In genomic region chr8:120777184-120777583, GRCm38 (mm10) we compare ENCODE assay signal across 24 mouse cellular contexts. TPM values are rescaled to one million over a fixed set of nuclear protein-coding genes. Genes with fewer than 3 reads are reported as not detected.
A peak's percentile ranks its signal among the peaks of the same experiment; 100 is the strongest.
DNase-seq lines count a peak whose midpoint lies in the region; ATAC-seq and TF ChIP-seq lines count a peak whose summit lies in the region.
"Had no signal": no experiment of that assay in that cellular context is flagged by ENCODE, and none has a peak within 500 bp of the region (broad histone marks: within the 10 kb centered on the region; RNA-seq: fewer than 3 reads in every experiment).

No protein-coding gene starts in this region.

- peaks cover 3% of the 10 kb centered on the region for H3K9me3 ChIP-seq in CH12.LX (replicated peaks; ENCODE audit: low read length)
- H3K9me3 ChIP-seq in liver, embryonic 12.5 days (replicated peaks) = no peaks in the 10 kb centered on the region
- H3K9me3 ChIP-seq: embryonic facial prominence, embryonic 10.5 days; embryonic facial prominence, embryonic 12.5 days; forebrain, embryonic 13.5 days; forebrain, embryonic 15.5 days had no signal

- no peak overlapping the region for H3K4me3 ChIP-seq in CH12.LX (replicated peaks in 1 of 3; ENCODE audit: low read depth in 2 of 3, low read length in 2 of 3, poor library complexity in 1 of 3)
- H3K4me3 ChIP-seq in liver, embryonic 12.5 days = no peak overlapping the region
- H3K4me3 ChIP-seq: embryonic facial prominence, embryonic 10.5 days; embryonic facial prominence, embryonic 12.5 days; forebrain, embryonic 13.5 days; forebrain, embryonic 15.5 days had no signal

- in situ Hi-C loops in CH12.LX (cut with MboI; ENCODE audit: low pct_ligation_motif_present, low pct_unique_long_range_greater_than_20kb, low sequenced_read_pairs) = no loop called here

- TF ChIP-seq POLR2A in CH12.LX (IDR thresholded peaks at IDR 0.05; ENCODE audit: low read depth, low read length) = no peak

- no peaks in the 10 kb centered on the region for H3K36me3 ChIP-seq in CH12.LX (replicated peaks in 1 of 2; ENCODE audit: control insufficient read depth in 1 of 2, insufficient read depth in 1 of 2, low read length in 1 of 2)
- H3K36me3 ChIP-seq in splenic B cell, adult 2 months (ENCODE audit: control insufficient read depth, insufficient read depth, low read length, poor library complexity, severe bottlenecking) = no peaks in the 10 kb centered on the region
- H3K36me3 ChIP-seq in liver, embryonic 12.5 days = no peaks in the 10 kb centered on the region
- H3K36me3 ChIP-seq: embryonic facial prominence, embryonic 10.5 days; embryonic facial prominence, embryonic 12.5 days; forebrain, embryonic 15.5 days had no signal

- ATAC-seq in megakaryocyte, adult 5-6 weeks (ENCODE audit: poor library complexity, severe bottlenecking) = peak; percentile 70
- no peak for ATAC-seq in liver, embryonic 12.5 days
- ATAC-seq: CD4-positive, CD25-positive, alpha-beta regulatory T cell, adult 4 months; forebrain, embryonic 13.5 days; forebrain, embryonic 15.5 days; forebrain, postnatal 0 days had no signal

- TF ChIP-seq EP300 in CH12.LX (IDR thresholded peaks at IDR 0.05; ENCODE audit: low read length) = peak; percentile 83

- no peak for TF ChIP-seq CTCF in CH12.LX (conservative IDR thresholded peaks at IDR 0.05 in 1 of 2, IDR thresholded peaks at IDR 0.05 in 1 of 2; ENCODE audit: low read depth in 2 of 2, low read length in 2 of 2)

- H3K27me3 ChIP-seq in CH12.LX (replicated peaks) = peaks cover 19% of the 10 kb centered on the region
- no peaks in the 10 kb centered on the region for H3K27me3 ChIP-seq in splenic B cell, adult 2 months (ENCODE audit: control insufficient read depth, insufficient read depth, low read length, poor library complexity, severe bottlenecking)
- H3K27me3 ChIP-seq in liver, embryonic 12.5 days (replicated peaks) = peaks cover 7% of the 10 kb centered on the region
- H3K27me3 ChIP-seq: embryonic facial prominence, embryonic 12.5 days; forebrain, embryonic 13.5 days; forebrain, embryonic 15.5 days had no signal

- no peak overlapping the region for H3K27ac ChIP-seq in CH12.LX (ENCODE audit: insufficient read depth, low read depth)
- H3K27ac ChIP-seq in liver, embryonic 12.5 days = no peak overlapping the region
- H3K27ac ChIP-seq: embryonic facial prominence, embryonic 10.5 days; embryonic facial prominence, embryonic 12.5 days; forebrain, embryonic 15.5 days had no signal

- no peaks in the 10 kb centered on the region for H3K79me2 ChIP-seq in CH12.LX (replicated peaks; ENCODE audit: control insufficient read depth, extremely low read depth, insufficient read depth, poor library complexity, severe bottlenecking)

- H3K9ac ChIP-seq in CH12.LX (ENCODE audit: insufficient read depth, low read depth) = no peak overlapping the region
- no peak overlapping the region for H3K9ac ChIP-seq in liver, embryonic 12.5 days
- H3K9ac ChIP-seq: embryonic facial prominence, embryonic 12.5 days; forebrain, embryonic 13.5 days; forebrain, embryonic 15.5 days; forebrain, postnatal 0 days had no signal

- no peak overlapping the region for H3K4me2 ChIP-seq in CH12.LX (ENCODE audit: insufficient read depth, low read depth, poor library complexity, severe bottlenecking)
- no peak overlapping the region for H3K4me2 ChIP-seq in liver, embryonic 12.5 days
- H3K4me2 ChIP-seq: embryonic facial prominence, embryonic 12.5 days; forebrain, embryonic 13.5 days; forebrain, embryonic 15.5 days had no signal

- dilution Hi-C loops in CH12.LX (cut with MboI; ENCODE audit: extremely low pct_ligation_motif_present, extremely low pct_unique_long_range_greater_than_20kb, low sequenced_read_pairs) = no loop called here

- DNase-seq in A20 (ENCODE audit: low read depth, low spot score) = peak; percentile 82
- DNase-seq in CH12.LX (ENCODE audit: extremely low read depth) = no peak
- peak; percentile 56 for DNase-seq in splenic B cell, adult 2 months (ENCODE audit: low read depth, low spot score)
- DNase-seq in embryo, embryonic 9.5 days (ENCODE audit: extremely low spot score) = no peak
- DNase-seq in adrenal gland, postnatal 4 days (ENCODE audit: low spot score in 2 of 2) = no peak
- DNase-seq: adrenal gland, adult 2 months; adrenal gland, postnatal 10 days; adrenal gland, postnatal 25 days; cerebellum, adult 11 months; cerebellum, adult 18-20 months; cerebellum, adult 8-10 months; cerebellum, adult 9-11 months; cerebellum, postnatal 14 days; cerebellum, postnatal 36 days; embryo, embryonic 11 days; forebrain, postnatal 0 days had no signal

- WGBS in liver, embryonic 12.5 days (ENCODE audit: insufficient replicate concordance) = 75% methylated on average over 10 of the region's 10 CpGs

- H3K4me1 ChIP-seq in CH12.LX (ENCODE audit: control insufficient read depth in 1 of 2, insufficient read depth in 2 of 2) = peaks cover 11 to 55% of the 10 kb centered on the region in 2 experiments
- no peaks in the 10 kb centered on the region for H3K4me1 ChIP-seq in liver, embryonic 12.5 days
- H3K4me1 ChIP-seq: embryonic facial prominence, embryonic 12.5 days; forebrain, embryonic 15.5 days had no signal

- TF ChIP-seq RAD21 in CH12.LX (IDR thresholded peaks at IDR 0.05; ENCODE audit: low read depth, low read length) = no peak

TF ChIP-seq in CH12.LX, 34 proteins besides CTCF, POLR2A, EP300 and RAD21:
- peak; percentile 49 for TF ChIP-seq ETS1 (conservative IDR thresholded peaks at IDR 0.05; ENCODE audit: low read depth, low read length)
- TF ChIP-seq SMC3 (IDR thresholded peaks at IDR 0.05; ENCODE audit: low read depth, low read length) = no peak
- TF ChIP-seq MEF2A (IDR thresholded peaks at IDR 0.05; ENCODE audit: borderline replicate concordance, low read depth, low read length) = peak; percentile 78
- no peak for TF ChIP-seq MXI1 (IDR thresholded peaks at IDR 0.05; ENCODE audit: low read depth, low read length)
- TF ChIP-seq IRF4 (IDR thresholded peaks at IDR 0.05; ENCODE audit: low read depth, low read length) = peak; percentile 49; the same call in 1 of the 2 replicates
- TF ChIP-seq TBP (conservative IDR thresholded peaks at IDR 0.05; ENCODE audit: low read depth, low read length) = no peak
- TF ChIP-seq HCFC1 (IDR thresholded peaks at IDR 0.05; ENCODE audit: low read depth, low read length) = no peak
- TF ChIP-seq PAX5 (IDR thresholded peaks at IDR 0.05; ENCODE audit: low read length) = no peak
- TF ChIP-seq CHD2 (IDR thresholded peaks at IDR 0.05; ENCODE audit: low read length) = no peak
- no peak for TF ChIP-seq MAFK (IDR thresholded peaks at IDR 0.05; ENCODE audit: insufficient replicate concordance, low read length)
- TF ChIP-seq JUND (conservative IDR thresholded peaks at IDR 0.05; ENCODE audit: low read depth, low read length) = no peak
- TF ChIP-seq UBTF (IDR thresholded peaks at IDR 0.05; ENCODE audit: low read depth, low read length) = no peak
- TF ChIP-seq E2F4 (IDR thresholded peaks at IDR 0.05; ENCODE audit: insufficient replicate concordance, low read depth, low read length) = no peak
- peak; percentile 52; the same call in 1 of the 2 replicates for TF ChIP-seq BHLHE40 (IDR thresholded peaks at IDR 0.05; ENCODE audit: low read depth, low read length)
- no peak for TF ChIP-seq ZC3H11A (IDR thresholded peaks at IDR 0.05; ENCODE audit: low read depth, low read length)
- no peak for TF ChIP-seq USF2 (conservative IDR thresholded peaks at IDR 0.05; ENCODE audit: low read depth, low read length)
- TF ChIP-seq ZMIZ1 (IDR thresholded peaks at IDR 0.05; ENCODE audit: low read depth, low read length) = no peak
- no peak for TF ChIP-seq RCOR1 (conservative IDR thresholded peaks at IDR 0.05; ENCODE audit: low read depth, low read length)
- TF ChIP-seq TCF12 (IDR thresholded peaks at IDR 0.05; ENCODE audit: low read depth, low read length) = peak; percentile 96
- TF ChIP-seq ZNF384 (IDR thresholded peaks at IDR 0.05; ENCODE audit: low read depth, low read length) = no peak
- TF ChIP-seq MAX (IDR thresholded peaks at IDR 0.05; ENCODE audit: low read length) = no peak

RNA-seq across cellular contexts. Expression of gene Irf8, which starts 41.0 kb away (rescaled TPM):
- total RNA-seq in CH12.LX (2012; rRNA removed) (16.3 and 17.7 TPM in 2 replicates), CH12.LX (2014; rRNA removed) (11.2 and 13.3 TPM in 2 replicates)
- polyA plus RNA-seq in CH12.LX (2012; ENCODE audit: insufficient read length, low read depth) = 34.3 and 37.4 TPM in 2 replicates
- total RNA-seq in megakaryocyte, adult 5-6 weeks (2015) = 167 and 175 TPM in 2 replicates
- total RNA-seq in megakaryocyte, adult 5-6 weeks (2017) = 282 and 289 TPM in 2 replicates
- 10 to 100 TPM; 29.8 to 40.5 TPM for total RNA-seq in adrenal gland, postnatal 4 days (2021)
- 10.6 TPM in 2 replicates for polyA plus RNA-seq in liver, embryonic 12.5 days (2016; fragmentation: Nextera tagmentation; extraction: Ambion mirVana)
- total RNA-seq: MEL had no signal

Comparison
In these comparisons a context has a peak if more than half of its experiments do, and no peak if none do; other contexts are left out.
1. DNase-seq: peak in A20 (single experiment) and splenic B cell, adult 2 months (single experiment); none in CH12.LX (single experiment), embryo, embryonic 9.5 days (single experiment) and adrenal gland, postnatal 4 days (0 of 2).
2. RNA of gene Irf8, which starts 41.0 kb away (total RNA-seq): 167 to 289 TPM in megakaryocyte, adult 5-6 weeks; 29.8 to 40.5 TPM in adrenal gland, postnatal 4 days and 11.2 to 17.7 TPM in CH12.LX; every median in the first group is over 4 times any median in the second.